Mouse (Mus musculus): ENCODE measurements at regions not wholly inside any gene's neighbourhood (a gene's known extent, or its start where the extent isn't known, plus 50 kb on each side); places are given as distances from the start of the nearest gene placed in this dataset.

GRCm38 (mm10) chr3:58302322-58302721 lies 112.2 kb upstream of the Tsc22d2 start:
- WGBS, result 87% methylated on average over 1 of the region's 1 CpGs
- DNase-seq (ENCODE audit: low spot score), result no peak
- H3K36me3 ChIP-seq, result no peaks in the 10 kb centered on the region
- H3K9me3 ChIP-seq (replicated peaks), result no peaks in the 10 kb centered on the region
- peaks cover 7% of the 10 kb centered on the region for H3K4me1 ChIP-seq
- H3K4me3 ChIP-seq, result no peak overlapping the region
- no peaks in the 10 kb centered on the region for H3K27me3 ChIP-seq (ENCODE audit: low read depth, poor library complexity, severe bottlenecking)
- no peak overlapping the region for H3K27ac ChIP-seq

GRCm38 (mm10) chr3:58303746-58304145 lies 110.8 kb upstream of the Tsc22d2 start:
- 39% methylated on average over 3 of the region's 3 CpGs for WGBS
- Histone ChIP-seq H3K27me3 (ENCODE audit: low read depth, poor library complexity, severe bottlenecking) (no peaks in the 10 kb centered on the region), H3K9me3 (replicated peaks) (no peaks in the 10 kb centered on the region), H3K4me1 (peaks cover 7% of the 10 kb centered on the region), H3K4me3 (no peak overlapping the region), H3K36me3 (no peaks in the 10 kb centered on the region), H3K27ac (no peak overlapping the region)
- no peak for DNase-seq (ENCODE audit: low spot score)

GRCm38 (mm10) chr3:58309601-58310000 lies 104.9 kb upstream of the Tsc22d2 start:
- Histone ChIP-seq H3K9me3 (replicated peaks) (no peaks in the 10 kb centered on the region), H3K4me1 (no peaks in the 10 kb centered on the region), H3K4me3 (no peak overlapping the region), H3K36me3 (no peaks in the 10 kb centered on the region), H3K27me3 (ENCODE audit: low read depth, poor library complexity, severe bottlenecking) (no peaks in the 10 kb centered on the region), H3K27ac (no peak overlapping the region)
- 88% methylated on average over 8 of the region's 8 CpGs for WGBS
- DNase-seq (ENCODE audit: low spot score), result no peak

- no peak for DNase-seq (ENCODE audit: low spot score)
- no peaks in the 10 kb centered on the region for H3K4me1 ChIP-seq
- WGBS, result 90% methylated on average over 4 of the region's 4 CpGs
- no peaks in the 10 kb centered on the region for H3K27me3 ChIP-seq (ENCODE audit: low read depth, poor library complexity, severe bottlenecking)
- H3K36me3 ChIP-seq, result no peaks in the 10 kb centered on the region
- no peak overlapping the region for H3K27ac ChIP-seq
- H3K9me3 ChIP-seq (replicated peaks), result no peaks in the 10 kb centered on the region
- no peak overlapping the region for H3K4me3 ChIP-seq
Measured at GRCm38 (mm10) chr3:58310390-58310789, 104.1 kb upstream of the Tsc22d2 start.

- WGBS, result 93% methylated on average over 5 of the region's 5 CpGs
- H3K27me3 ChIP-seq (ENCODE audit: low read depth, poor library complexity, severe bottlenecking), result no peaks in the 10 kb centered on the region
- DNase-seq (ENCODE audit: low spot score), result no peak
- no peaks in the 10 kb centered on the region for H3K36me3 ChIP-seq
- H3K4me1 ChIP-seq, result no peaks in the 10 kb centered on the region
- no peak overlapping the region for H3K4me3 ChIP-seq
- H3K27ac ChIP-seq, result no peak overlapping the region
- no peaks in the 10 kb centered on the region for H3K9me3 ChIP-seq (replicated peaks)
Measured at GRCm38 (mm10) chr3:58311104-58311685, 103.3 kb upstream of the Tsc22d2 start.

- DNase-seq (ENCODE audit: low spot score), result no peak
- Histone ChIP-seq H3K4me1 (no peaks in the 10 kb centered on the region), H3K4me3 (no peak overlapping the region), H3K36me3 (no peaks in the 10 kb centered on the region), H3K9me3 (replicated peaks) (no peaks in the 10 kb centered on the region), H3K27me3 (ENCODE audit: low read depth, poor library complexity, severe bottlenecking) (no peaks in the 10 kb centered on the region), H3K27ac (no peak overlapping the region)
- WGBS, result 79% methylated on average over 6 of the region's 6 CpGs
Measured at GRCm38 (mm10) chr3:58312623-58313022, 101.9 kb upstream of the Tsc22d2 start.

- DNase-seq (ENCODE audit: low spot score), result no peak
- Histone ChIP-seq H3K9me3 (replicated peaks) (no peaks in the 10 kb centered on the region), H3K27me3 (ENCODE audit: low read depth, poor library complexity, severe bottlenecking) (no peaks in the 10 kb centered on the region), H3K36me3 (no peaks in the 10 kb centered on the region), H3K4me3 (no peak overlapping the region), H3K27ac (no peak overlapping the region), H3K4me1 (peaks cover 7% of the 10 kb centered on the region; the same call in 1 of the 2 replicates)
- 91% methylated on average over 6 of the region's 6 CpGs for WGBS
Measured at GRCm38 (mm10) chr3:58315236-58315635, 99.3 kb upstream of the Tsc22d2 start.

- no peak for DNase-seq (ENCODE audit: low spot score)
- no peak overlapping the region for H3K27ac ChIP-seq
- no peaks in the 10 kb centered on the region for H3K9me3 ChIP-seq (replicated peaks)
- peaks cover 7% of the 10 kb centered on the region; the same call in 1 of the 2 replicates for H3K4me1 ChIP-seq
- H3K4me3 ChIP-seq, result no peak overlapping the region
- H3K36me3 ChIP-seq, result no peaks in the 10 kb centered on the region
- 86% methylated on average over 2 of the region's 2 CpGs for WGBS
- H3K27me3 ChIP-seq (ENCODE audit: low read depth, poor library complexity, severe bottlenecking), result no peaks in the 10 kb centered on the region
Measured at GRCm38 (mm10) chr3:58317240-58317639, 97.3 kb upstream of the Tsc22d2 start.

GRCm38 (mm10) chr3:58318756-58319155 lies 95.8 kb upstream of the Tsc22d2 start:
- no peaks in the 10 kb centered on the region for H3K36me3 ChIP-seq
- no peak for DNase-seq (ENCODE audit: low spot score)
- 40% methylated on average over 2 of the region's 2 CpGs for WGBS
- no peak overlapping the region for H3K4me3 ChIP-seq
- no peaks in the 10 kb centered on the region for H3K9me3 ChIP-seq (replicated peaks)
- H3K27me3 ChIP-seq (ENCODE audit: low read depth, poor library complexity, severe bottlenecking), result no peaks in the 10 kb centered on the region
- peaks cover 7% of the 10 kb centered on the region; the same call in 1 of the 2 replicates for H3K4me1 ChIP-seq
- no peak overlapping the region for H3K27ac ChIP-seq

- 90% methylated on average over 1 of the region's 1 CpGs for WGBS
- H3K9me3 ChIP-seq (replicated peaks), result no peaks in the 10 kb centered on the region
- no peak overlapping the region for H3K27ac ChIP-seq
- no peaks in the 10 kb centered on the region for H3K27me3 ChIP-seq (ENCODE audit: low read depth, poor library complexity, severe bottlenecking)
- H3K4me3 ChIP-seq, result no peak overlapping the region
- no peak for DNase-seq (ENCODE audit: low spot score)
- H3K4me1 ChIP-seq, result peaks cover 7% of the 10 kb centered on the region; the same call in 1 of the 2 replicates
- no peaks in the 10 kb centered on the region for H3K36me3 ChIP-seq
Measured at GRCm38 (mm10) chr3:58319463-58319862, 95.1 kb upstream of the Tsc22d2 start.

- Histone ChIP-seq H3K27ac (no peak overlapping the region), H3K36me3 (no peaks in the 10 kb centered on the region), H3K4me3 (no peak overlapping the region), H3K4me1 (peaks cover 7% of the 10 kb centered on the region; the same call in 1 of the 2 replicates), H3K9me3 (replicated peaks) (no peaks in the 10 kb centered on the region), H3K27me3 (ENCODE audit: low read depth, poor library complexity, severe bottlenecking) (no peaks in the 10 kb centered on the region)
- DNase-seq (ENCODE audit: low spot score), result no peak
- 73% methylated on average over 4 of the region's 4 CpGs for WGBS
Measured at GRCm38 (mm10) chr3:58320812-58321211, 93.7 kb upstream of the Tsc22d2 start.

- WGBS, result 95% methylated on average over 1 of the region's 1 CpGs
- no peak for DNase-seq (ENCODE audit: low spot score)
- peaks cover 7% of the 10 kb centered on the region; the same call in 1 of the 2 replicates for H3K4me1 ChIP-seq
- H3K27me3 ChIP-seq (ENCODE audit: low read depth, poor library complexity, severe bottlenecking), result no peaks in the 10 kb centered on the region
- H3K27ac ChIP-seq, result no peak overlapping the region
- no peaks in the 10 kb centered on the region for H3K9me3 ChIP-seq (replicated peaks)
- no peaks in the 10 kb centered on the region for H3K36me3 ChIP-seq
- no peak overlapping the region for H3K4me3 ChIP-seq
Measured at GRCm38 (mm10) chr3:58322322-58322721, 92.2 kb upstream of the Tsc22d2 start.

GRCm38 (mm10) chr3:58327721-58328120 lies 86.8 kb upstream of the Tsc22d2 start:
- Histone ChIP-seq H3K4me1 (no peaks in the 10 kb centered on the region), H3K9me3 (replicated peaks) (no peaks in the 10 kb centered on the region), H3K27ac (no peak overlapping the region), H3K36me3 (no peaks in the 10 kb centered on the region), H3K27me3 (ENCODE audit: low read depth, poor library complexity, severe bottlenecking) (no peaks in the 10 kb centered on the region), H3K4me3 (no peak overlapping the region)
- WGBS, result 90% methylated on average over 2 of the region's 2 CpGs
- DNase-seq (ENCODE audit: low spot score), result no peak

- H3K27me3 ChIP-seq (ENCODE audit: low read depth, poor library complexity, severe bottlenecking), result no peaks in the 10 kb centered on the region
Measured at GRCm38 (mm10) chr3:58330186-58330585, 84.3 kb upstream of the Tsc22d2 start.

More at GRCm38 (mm10) chr3:58330186-58330585, 84.3 kb upstream of the Tsc22d2 start:
- 98% methylated on average over 2 of the region's 2 CpGs for WGBS
- DNase-seq (ENCODE audit: low spot score), result no peak
- no peaks in the 10 kb centered on the region for H3K9me3 ChIP-seq (replicated peaks)
- H3K4me3 ChIP-seq, result no peak overlapping the region
- no peaks in the 10 kb centered on the region for H3K36me3 ChIP-seq
- H3K27ac ChIP-seq, result no peak overlapping the region
- H3K4me1 ChIP-seq, result peaks cover 24% of the 10 kb centered on the region
